Mouse (Mus musculus) frontal cortex, adult 2 months (tissue): ENCODE data around the gene Pik3ap1. TPM values are rescaled to one million over a fixed set of nuclear protein-coding genes. Genes with fewer than 3 reads are reported as not detected.
"Not testable (repeated sequence)": the region's sequence is repeated elsewhere in the genome, so short reads cannot be mapped to it uniquely, and the experiment has no call there.

Experiments used
- DNase-seq, 2 experiments: peaks; one replicate each; pipeline ENCODE4 v3.0.0; 2022; ENCODE audit warnings: low spot score in 1 of 2; ENCODE audit errors: extremely low spot score in 1 of 2
- polyA plus RNA-seq: library from polyadenylated mRNA; depleted of rRNA; stranded (reverse); fragments of >200 nt; gene quantifications from 2 replicates; pipeline ENCODE4 v1.2.3, GENCODE M21; 2012

Pik3ap1 gene
- polyA plus RNA-seq, 1 experiment = 3.1 TPM

DNA sequence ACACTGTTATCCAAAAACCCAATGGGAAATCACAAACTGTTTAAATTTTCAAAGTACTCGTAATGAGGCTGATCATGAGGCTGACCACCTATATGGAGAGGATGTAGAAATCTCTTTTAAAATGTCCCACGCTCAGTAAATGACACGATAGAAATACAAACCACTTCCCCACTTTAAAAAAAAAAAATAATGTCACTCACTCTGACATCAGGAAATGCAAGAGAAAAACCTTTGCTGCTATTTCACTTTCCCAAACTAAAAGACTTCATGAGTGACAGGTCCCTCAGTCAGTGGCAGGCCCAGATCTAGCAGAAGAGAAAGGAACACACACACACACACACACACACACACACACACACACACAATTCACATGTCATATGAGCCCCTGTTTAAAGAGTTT lies 49.2 kb downstream of the Pik3ap1 start:
- no peak for DNase-seq

DNA sequence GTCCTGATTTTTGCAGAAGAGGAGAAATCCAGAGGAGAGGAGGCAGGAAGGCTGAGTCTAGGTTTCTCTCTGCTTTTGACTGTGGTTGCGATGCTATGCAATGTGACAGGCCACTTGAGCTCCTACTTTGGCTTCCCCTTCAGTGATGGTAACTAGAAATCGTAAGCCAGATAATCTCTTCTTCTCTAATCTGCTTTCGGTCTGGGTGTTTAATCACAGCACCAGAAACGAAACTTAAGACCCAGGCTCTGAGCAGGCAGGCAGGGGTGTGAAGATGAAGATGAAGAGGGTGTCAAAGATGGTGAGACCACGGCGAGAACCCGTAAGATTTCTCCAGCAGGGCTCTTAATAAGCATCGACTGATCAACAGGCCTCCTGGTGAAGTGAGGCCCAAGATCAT lies 51.9 kb downstream of the Pik3ap1 start:
- DNase-seq = no peak

DNA sequence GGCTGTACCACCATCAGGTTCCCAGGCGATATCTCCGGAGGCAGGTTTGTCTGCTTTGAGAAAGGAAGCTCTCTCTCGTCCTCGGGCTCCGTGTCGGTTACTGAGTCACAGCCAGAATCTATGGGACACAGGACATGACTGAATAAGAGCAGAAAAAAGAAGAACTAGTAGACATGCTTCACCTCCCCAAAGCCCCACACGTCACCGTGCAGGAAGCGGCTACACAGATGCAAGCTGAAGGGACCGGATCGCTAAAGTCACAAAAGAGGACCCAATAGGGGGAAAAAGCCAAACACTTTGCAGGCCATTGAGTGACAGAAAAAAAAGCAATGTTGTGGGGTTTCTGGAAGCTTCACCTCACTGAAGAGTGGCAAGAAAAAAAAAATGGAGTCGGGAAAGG lies 52.7 kb downstream of the Pik3ap1 start:
- DNase-seq = no peak

DNA sequence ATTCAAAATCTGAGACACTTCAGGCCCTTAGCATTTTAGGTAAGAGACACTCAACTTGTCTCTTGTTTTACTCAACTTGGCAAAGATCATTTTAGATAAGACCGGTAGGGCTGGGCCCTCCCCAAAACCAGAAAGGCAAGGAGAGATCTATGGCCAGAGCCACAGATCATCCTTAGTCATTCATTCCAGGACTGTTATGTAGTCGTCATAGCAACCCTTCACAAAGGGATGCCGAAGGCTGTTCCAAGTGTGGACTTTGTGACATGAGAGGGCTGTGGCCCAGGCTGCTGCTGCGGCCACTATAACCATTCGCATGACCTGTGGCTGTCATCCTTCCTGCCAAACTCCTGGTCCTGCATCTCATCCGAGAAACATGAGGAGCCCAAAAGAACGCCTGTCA lies 54.5 kb downstream of the Pik3ap1 start:
- no peak for DNase-seq

DNA sequence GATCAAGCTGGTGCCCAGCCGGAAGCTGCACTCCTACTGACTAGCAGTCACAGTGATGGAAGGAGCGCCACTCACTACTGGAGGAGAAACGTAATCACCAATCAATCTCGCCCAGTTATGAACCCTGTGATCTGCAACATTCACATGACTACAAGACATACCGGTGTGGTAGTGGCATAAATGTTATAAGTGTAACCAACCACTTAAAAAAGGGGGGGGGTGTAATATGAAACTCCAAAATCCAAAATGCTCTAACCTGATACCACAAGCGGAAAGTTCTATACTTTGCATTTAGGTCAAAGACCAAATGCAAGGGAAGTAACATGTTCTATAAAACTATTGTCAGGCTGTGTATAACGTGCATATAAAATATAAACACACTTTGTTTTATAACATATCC lies 54.9 kb downstream of the Pik3ap1 start:
- DNase-seq = no peak

DNA sequence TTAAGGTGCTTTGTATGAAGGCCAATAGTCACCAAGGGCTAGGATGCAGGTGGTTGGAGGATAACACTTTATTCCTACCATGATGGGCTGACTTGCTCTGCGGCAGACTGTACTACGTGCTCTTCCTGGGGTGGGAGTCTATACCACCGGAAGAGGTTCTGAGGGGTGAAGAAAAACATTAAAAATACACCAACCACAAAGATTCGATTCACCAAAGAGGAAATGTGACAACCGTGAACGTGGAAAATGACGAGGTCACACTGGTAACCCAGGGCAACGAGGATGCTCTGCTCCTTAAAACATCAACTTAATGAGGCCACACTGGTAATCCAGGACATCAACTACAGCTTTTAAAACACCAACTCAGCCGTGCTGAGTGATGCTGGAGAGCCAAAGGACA lies 56.2 kb downstream of the Pik3ap1 start:
- no peak for DNase-seq

DNA sequence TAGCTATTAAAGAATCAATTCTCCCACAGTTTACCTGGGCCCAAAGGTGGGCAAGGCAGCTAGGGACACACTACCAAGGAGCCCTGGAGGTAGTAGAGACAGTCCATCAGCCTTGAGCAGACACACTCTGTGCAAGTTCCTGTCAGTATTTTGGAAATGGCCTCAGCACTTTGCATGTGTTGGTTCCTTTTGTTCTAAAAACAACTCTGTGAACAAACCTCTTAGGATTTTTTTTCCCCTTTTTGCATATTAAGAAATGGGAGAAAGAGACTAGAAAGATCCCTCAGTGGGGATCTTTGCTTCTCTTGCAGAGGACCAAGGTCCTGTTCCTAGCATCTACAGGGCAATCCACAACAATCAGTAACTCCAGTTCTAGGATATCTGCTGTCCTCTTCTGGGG lies 61.1 kb downstream of the Pik3ap1 start:
- DNase-seq = no peak

DNA sequence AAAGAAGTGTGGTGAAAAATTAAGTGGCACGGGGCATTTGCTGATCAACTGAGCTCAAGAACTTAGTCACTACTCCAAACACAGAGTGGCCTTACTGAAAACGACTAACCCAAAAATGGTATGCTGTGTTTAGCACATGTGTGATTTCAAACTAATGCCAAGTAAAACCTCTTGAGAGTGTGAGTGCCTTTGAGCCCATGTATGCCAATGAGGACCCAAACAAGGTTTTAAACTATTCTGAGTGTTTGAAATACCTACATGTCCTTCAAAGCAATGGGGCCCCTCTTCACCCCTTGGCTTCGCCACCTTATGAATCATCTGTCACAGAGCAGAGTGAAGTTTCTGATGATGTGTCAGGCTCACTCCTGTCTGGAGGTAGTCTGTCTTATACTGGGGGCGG lies 61.8 kb downstream of the Pik3ap1 start:
- DNase-seq = no peak

DNA sequence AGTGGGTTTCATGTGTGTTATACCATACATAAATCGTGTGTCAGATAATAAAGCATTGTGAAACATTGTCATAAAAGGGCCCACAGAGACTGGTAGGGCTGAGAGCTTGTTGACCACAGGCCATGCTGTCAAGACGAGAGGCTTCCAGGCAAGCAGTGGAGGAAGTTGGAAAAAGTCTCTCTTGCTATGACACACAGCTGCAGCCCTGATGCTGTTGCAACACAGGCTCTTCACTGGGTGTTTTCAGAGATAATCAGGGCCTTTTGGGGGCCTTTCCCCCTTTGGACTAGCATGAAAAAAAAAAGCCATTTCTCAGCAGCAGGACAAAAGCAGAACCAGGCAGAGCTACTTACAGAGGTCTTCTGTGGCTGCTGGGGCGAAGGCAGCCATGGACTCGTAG lies 63.8 kb downstream of the Pik3ap1 start:
- DNase-seq = no peak

DNA sequence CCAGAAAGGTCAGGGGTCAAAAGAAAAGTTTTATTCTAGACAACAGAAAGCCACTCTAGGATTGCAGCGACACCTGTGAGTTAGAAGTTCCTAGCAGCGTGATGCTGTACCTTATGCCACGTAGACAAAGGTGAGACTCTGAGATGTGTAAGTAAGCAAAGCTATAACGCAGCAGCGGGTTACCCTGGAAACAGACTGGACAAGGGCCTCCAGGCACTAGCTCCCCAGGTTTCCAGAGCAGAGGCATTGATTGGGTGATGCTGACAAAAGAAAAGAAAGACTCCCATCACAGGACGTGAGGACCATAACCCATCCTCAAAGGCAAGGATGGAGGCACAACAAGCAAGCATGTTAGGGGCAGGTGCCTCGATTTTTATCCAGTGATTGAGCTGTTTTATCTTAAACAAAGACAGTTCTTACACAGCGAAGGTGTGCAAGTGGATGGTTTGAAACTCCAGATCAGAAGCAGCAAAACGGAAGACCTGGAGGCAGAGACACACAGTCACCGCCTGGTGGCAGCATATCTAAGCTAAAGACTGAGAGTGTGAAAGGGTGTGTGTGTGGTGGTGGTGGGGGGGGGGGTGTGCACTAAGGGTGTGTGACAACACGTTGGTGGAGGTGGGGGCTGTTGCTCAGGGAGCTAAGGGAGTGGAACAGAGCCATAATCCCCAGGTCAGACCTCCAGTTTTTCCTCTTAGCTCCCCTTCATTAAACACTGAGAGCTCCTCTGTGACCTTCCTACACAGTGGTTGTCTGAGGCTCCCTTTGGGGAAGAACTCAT lies 67.4 kb downstream of the Pik3ap1 start:
- DNase-seq = peak in 1 of 2 experiments; percentile 72

DNA sequence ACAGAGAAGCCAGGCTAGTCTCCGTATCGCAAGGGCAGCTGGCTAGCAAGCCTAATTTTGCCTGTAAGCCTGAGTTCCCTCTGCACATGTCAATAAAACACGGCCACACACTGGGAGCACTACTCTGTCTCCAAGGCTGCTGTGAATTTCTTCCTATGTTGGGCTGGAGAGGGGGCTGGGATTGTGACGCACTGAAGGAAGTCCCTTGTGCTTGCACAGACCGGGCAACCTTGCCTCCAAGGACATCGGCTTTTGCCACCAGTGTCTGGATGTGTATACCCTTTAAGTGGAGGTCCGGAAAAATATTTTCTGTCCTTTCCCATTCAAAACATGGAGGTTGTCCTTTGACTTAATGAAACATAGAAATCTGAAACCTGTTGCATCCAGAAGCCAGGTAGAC lies 70.2 kb downstream of the Pik3ap1 start:
- DNase-seq = no peak

DNA sequence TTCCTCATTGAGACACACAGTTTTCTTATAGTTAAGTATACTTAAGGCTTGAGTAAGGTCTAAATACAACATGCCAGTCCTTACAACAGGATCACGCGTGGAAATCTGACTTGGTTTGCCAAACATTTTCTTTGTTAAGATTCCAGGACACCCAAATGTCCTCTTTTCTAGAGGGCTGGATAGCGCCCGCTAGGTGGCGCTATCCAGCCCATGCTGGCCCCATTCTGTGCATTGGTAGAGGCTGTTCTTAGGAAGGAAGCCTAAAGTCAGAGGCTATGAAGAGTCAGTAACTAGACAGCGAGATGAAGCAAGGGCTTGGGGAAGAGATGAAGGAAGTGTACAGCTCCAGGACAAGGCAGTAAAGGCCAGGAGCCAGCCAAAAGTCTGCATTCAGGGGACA lies 71.2 kb downstream of the Pik3ap1 start:
- no peak for DNase-seq

DNA sequence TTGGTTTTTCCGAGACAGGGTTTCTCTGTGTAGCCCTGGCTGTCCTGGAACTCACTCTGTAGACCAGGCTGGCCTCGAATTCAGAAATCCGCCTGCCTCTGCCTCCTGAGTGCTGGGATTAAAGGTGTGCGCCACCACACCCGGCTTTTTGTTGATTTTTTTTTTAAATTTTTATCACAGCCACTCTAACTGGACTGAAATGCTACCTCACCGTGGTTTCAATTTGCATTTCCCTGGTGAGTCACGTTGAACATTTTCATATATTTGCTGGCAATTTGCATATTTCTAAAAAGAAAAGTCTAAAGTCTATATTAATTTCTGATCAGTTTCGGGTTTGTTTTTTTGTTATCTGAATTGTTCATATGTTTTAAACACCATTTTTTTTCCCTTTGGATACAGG lies 72.3 kb downstream of the Pik3ap1 start:
- DNase-seq = not testable (repeated sequence)

DNA sequence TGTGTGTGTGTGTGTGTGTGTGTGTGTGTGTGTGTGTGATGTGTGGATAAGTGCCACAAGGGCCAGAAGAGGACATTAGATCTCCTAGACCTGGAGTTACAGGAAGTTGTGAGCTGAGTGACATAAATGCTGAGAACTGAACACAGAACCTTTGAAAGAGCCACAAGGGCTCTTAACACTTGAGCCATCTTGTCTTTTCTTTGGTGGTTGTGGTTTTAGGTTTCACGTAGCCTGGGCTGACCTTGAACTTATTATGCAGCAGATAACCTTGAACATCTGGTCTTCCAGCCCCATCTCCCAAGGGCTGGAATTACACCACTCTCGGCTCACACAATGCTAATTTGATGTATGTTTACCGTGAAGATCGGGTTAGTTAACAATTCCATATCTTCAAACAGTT lies 72.9 kb downstream of the Pik3ap1 start:
- DNase-seq = no peak

DNA sequence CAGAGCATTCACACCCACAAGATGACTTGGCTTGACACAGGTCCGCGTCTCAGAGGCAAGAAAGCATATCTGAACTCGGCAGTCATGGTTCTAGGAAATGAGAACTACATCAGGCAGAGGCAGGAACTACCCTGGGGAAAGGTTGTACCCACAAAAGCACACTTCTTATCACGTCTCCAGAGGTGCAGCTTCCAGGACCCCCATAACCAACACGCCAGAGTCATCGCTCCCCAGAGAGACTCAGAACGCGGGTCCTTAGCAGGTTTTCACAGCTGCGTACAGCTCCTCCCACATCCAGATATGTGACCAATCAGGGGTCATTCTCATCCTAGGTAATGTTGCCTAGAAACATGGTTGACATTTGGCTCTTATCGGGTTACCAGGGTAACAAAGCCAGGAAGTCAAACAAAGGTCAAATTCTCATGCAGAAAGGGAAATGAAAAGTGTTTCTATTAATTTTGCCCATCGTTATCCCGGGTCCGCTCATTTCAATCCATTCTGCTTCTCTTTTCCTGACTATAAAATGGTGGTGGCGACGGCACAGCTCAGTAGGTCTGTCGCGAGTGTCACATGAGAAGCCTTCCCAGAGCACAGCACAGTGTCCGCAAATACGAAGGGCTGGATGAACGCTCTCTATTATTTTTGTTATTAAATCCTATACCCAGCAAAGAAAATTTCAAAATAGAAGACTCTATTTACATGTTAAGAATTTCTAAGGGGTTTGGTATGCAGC lies 73.8 kb downstream of the Pik3ap1 start:
- DNase-seq = peak in 1 of 2 experiments; percentile 48

DNA sequence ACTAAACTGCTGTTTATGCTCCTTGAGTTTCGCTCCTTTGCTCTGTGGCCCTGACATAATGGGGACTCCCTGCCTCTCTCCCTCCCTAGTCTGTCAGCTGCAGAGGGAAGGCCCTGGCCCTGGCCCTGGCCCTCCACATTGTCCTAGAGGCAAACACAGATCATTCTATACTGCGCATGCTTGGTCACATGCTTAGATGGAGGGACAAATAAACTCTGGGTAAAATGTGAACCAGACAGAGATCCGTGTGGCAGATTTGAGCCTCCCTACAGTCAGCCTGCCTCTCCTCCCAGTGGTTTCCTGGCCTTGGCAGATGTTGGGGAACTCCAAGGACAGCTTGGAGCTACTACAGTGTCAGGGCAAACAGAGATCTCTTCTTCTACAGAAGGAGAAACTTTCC lies 81.0 kb downstream of the Pik3ap1 start:
- no peak for DNase-seq

DNA sequence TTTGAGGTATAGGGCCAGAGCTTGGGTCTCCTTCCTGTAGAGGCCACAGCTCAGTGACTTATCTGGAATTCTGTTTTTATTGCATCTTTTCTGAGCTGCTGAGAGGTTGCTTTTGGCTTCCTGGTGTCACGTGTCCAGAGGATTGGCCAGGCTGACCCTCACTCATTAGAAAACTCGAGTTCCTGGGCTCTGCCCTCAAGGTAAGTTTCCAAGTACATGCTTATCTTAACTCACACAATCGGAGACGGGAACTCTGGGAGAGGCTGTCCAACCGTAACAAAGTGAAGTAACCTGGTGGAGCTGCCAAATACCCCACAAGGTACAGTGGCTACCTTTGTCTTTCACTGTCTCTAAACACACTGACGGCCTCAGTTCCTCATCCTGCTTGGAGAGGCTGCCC lies 81.5 kb downstream of the Pik3ap1 start:
- DNase-seq = no peak

DNA sequence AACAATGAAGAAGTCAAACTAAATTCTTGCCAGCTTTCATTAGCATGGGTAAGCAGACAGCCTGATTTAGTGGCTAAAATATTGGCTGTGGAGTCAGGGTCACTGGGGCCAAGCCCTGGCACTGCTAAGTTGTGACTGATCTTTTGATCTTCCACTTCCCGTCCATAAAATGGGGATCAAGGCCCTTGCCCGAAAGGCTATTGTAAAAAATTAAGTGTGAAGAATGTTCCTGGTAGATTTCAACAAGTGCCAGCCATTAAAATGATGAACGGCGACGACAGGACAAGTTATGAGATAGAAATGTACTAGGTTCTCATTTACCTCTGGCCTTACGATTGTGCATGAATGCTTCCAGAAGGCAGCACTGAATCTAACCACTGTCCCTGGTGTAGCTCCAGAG lies 83.0 kb downstream of the Pik3ap1 start:
- DNase-seq = no peak

DNA sequence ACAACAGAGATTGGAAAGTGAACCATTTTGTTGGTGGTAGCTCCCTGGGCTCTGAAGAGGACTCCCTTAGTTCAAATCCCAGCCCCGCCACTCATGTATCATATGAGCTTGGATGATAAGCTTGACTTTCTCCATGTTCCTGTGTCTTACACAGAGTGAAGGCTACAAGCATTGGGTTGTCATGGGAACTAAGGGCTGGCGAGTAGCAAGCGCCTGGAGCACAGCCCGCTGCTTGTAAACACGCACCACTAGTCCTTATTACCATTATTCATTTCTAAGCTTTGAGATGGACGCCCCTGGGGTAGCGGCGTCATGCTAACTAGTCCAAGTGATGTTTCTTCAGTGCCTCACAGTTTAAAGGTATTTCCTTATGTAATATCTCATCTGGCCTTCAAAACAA lies 85.5 kb downstream of the Pik3ap1 start:
- DNase-seq = no peak

DNA sequence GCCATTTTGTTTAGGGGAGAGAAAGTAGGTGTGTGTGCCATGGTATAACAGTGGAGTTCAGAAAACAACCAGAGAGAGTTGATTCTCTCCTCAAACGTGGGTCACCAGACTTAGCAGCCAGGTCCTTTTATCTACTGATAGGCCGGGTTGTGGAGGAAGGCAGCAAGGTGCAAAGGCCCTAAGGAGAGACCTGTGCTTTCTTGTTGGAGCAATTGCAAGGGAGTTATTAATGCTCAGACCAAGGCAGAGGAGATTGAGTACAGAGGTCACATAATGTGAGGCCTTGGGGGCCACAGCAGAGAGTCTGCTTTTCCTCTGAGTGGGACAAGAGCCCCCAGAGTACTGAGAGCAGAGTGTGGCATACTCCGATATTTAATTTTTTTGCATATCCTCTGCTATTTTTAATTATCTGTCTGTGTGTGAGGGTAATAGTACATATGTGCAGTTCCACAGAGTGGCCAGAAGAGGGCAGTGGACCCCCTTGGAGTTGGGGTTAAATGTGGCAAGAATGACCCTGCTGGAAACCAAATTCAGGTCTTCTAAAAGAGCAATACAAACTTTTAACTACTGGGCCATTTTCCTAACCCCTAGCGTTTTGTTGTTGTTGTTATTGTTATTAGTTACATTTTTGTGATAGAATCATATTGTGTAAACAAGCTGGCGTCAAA lies 93.8 kb downstream of the Pik3ap1 start:
- DNase-seq = no peak

DNA sequence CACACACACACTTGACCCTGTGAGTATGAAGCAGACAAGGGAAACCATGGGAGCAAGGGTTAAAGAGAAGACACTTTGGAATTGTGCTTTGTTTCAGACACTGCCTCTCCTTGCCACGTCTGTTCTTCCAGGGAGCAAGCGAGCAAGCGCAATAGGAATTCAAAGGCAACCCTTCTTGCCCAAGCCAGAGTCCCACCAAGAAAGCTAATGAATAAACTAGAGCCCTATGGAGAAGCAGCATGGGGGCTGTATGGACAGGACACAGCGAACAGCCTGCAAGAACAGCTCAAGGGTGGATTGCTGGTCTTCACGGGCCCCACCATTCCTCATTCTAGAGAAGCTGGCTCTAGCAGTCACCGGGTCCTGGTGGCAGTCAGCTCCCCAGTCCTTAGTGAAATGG lies 96.3 kb downstream of the Pik3ap1 start:
- DNase-seq = no peak

DNA sequence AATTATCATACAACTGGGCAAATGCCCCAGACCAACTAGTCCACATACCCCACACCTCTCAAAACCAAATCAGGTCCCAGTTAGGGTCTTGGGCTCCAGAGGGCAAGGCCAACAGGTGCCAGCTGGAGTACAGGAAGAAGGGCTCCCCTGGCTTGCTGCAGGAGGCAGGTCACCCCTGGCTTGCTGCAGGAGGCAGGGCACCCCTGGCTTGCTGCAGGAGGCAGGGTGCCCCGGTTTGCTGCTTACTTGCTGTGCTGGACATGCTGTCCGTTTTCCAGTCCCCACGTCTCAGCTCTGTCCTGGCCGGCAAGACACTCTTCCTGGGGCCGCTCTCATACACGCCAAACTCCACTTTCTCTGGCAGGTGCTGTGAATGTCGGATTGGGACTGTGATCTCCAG lies 97.7 kb downstream of the Pik3ap1 start:
- DNase-seq = no peak
